Mouse (Mus musculus) heart, adult 2 months (tissue): ENCODE data around the gene Gm20388.
"Not testable (repeated sequence)": the region's sequence is repeated elsewhere in the genome, so short reads cannot be mapped to it uniquely, and the experiment has no call there.

ENCODE experiments used
- CTCF ChIP-seq: fragments of 200-600 bp; IDR thresholded peaks from 2 replicates; pipeline ENCODE4 v1.8.1; 2022; ENCODE audit warnings: antibody characterized with exemption, mild to moderate bottlenecking, moderate library complexity
- EP300 ChIP-seq: fragments of 200-500 bp; IDR thresholded peaks from 2 replicates; pipeline ENCODE4 v1.6.1; 2011; ENCODE audit warnings: low read depth, low read length, control low read depth; ENCODE audit not compliant: insufficient read depth
- POLR2A ChIP-seq: fragments of 200-500 bp; IDR thresholded peaks from 2 replicates; pipeline ENCODE4 v1.6.1; 2011; ENCODE audit warnings: mild to moderate bottlenecking, low read depth, low read length, control low read depth; ENCODE audit not compliant: insufficient read depth

DNA sequence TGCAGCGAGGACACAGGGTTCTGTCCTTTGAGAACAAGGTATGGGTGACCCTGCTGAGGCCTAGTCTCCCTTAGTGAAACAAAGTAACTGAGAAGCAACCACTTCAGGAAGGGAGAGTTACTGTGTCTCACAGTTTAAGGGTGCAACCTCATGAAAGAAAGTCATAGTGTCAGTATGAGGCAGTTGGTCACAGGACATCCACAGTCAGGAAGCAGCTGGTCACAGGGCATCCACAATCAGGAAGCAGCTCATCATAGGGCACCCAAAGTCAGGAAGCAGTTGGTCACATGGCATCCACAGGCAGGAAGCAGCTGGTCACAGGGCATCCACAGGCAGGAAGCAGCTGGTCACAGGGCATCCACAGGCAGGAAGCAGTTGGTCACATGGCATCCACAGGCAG lies 4266.5 kb downstream of the Gm20388 start:
- TF ChIP-seq POLR2A, CTCF, EP300: not testable (repeated sequence)
